Mouse (Mus musculus) liver, embryonic 14.5 days (tissue): ENCODE results near the gene B4galt4. TPM values are rescaled to one million over a fixed set of nuclear protein-coding genes. Genes with fewer than 3 reads are reported as not detected.

ENCODE experiments used
- ATAC-seq: fragments of 200-750 bp; cut with Nextera tagmentation; 2 replicates; pipeline ENCODE4 v1.8.0; 2017; ENCODE audit warnings: moderate number of reproducible peaks, mild to moderate bottlenecking, moderate library complexity; ENCODE audit not compliant: insufficient read depth
- DNase-seq, 3 experiments: peaks; one replicate each; pipeline ENCODE4 v3.0.0-alpha.2; 2012 to 2013; ENCODE audit warnings: low read depth in 3 of 3, low spot score in 3 of 3
- H3K27ac ChIP-seq: fragments of 300-500 bp; sonication (generic); 2 replicates; pipeline ENCODE4 v1.5.1; 2014; ENCODE audit warnings: moderate library complexity, mild to moderate bottlenecking, control low read depth, inconsistent platforms
- H3K27me3 ChIP-seq: fragments of 300-500 bp; sonication (generic); 2 replicates; pipeline ENCODE4 v1.6.1; 2014; ENCODE audit warnings: mild to moderate bottlenecking, low read length, moderate library complexity; ENCODE audit not compliant: control insufficient read depth, insufficient read depth
- H3K36me3 ChIP-seq: fragments of 300-500 bp; sonication (generic); replicated peaks from 2 replicates; pipeline ENCODE4 v1.6.1; 2014; ENCODE audit warnings: low read depth; ENCODE audit not compliant: control insufficient read depth, insufficient read depth
- H3K4me1 ChIP-seq, 2 experiments: fragments of 200-500 bp in 1 of 2; fragments of 300-500 bp in 1 of 2; sonication (generic) in 1 of 2; replicated peaks; 2 replicates each; pipeline ENCODE4 v1.6.1; 2012 to 2014; ENCODE audit warnings: antibody characterized with exemption in 1 of 2, inconsistent platforms in 1 of 2, low read length in 1 of 2; ENCODE audit not compliant: control insufficient read depth in 2 of 2, insufficient read depth in 2 of 2
- H3K4me2 ChIP-seq: fragments of 300-500 bp; sonication (generic); 2 replicates; pipeline ENCODE4 v1.6.1; 2014; ENCODE audit warnings: low read depth, mild to moderate bottlenecking, control low read depth, moderate library complexity
- H3K4me3 ChIP-seq, 2 experiments: fragments of 200-500 bp in 1 of 2; fragments of 300-500 bp in 1 of 2; sonication (generic) in 1 of 2; 2 replicates each; pipeline ENCODE4 v1.5.1; 2012 to 2014; ENCODE audit warnings: low read depth in 2 of 2, low read length in 2 of 2, mild to moderate bottlenecking in 2 of 2, control low read depth in 1 of 2, inconsistent platforms in 1 of 2, moderate library complexity in 1 of 2; ENCODE audit not compliant: insufficient read depth in 1 of 2
- H3K9ac ChIP-seq: fragments of 300-500 bp; sonication (generic); replicated peaks from 2 replicates; pipeline ENCODE4 v1.6.1; 2014; ENCODE audit warnings: mild to moderate bottlenecking, control low read depth, moderate library complexity
- H3K9me3 ChIP-seq: fragments of 300-500 bp; sonication (generic); 2 replicates; pipeline ENCODE4 v1.6.1; 2016; ENCODE audit warnings: low read length, mixed read lengths; ENCODE audit not compliant: control insufficient read depth
- CTCF ChIP-seq: IDR thresholded peaks from 2 replicates; pipeline ENCODE4 v1.5.1; 2016; ENCODE audit warnings: antibody characterized with exemption, low read depth, control low read depth
- EP300 ChIP-seq: IDR thresholded peaks from 2 replicates; pipeline ENCODE4 v1.6.1; 2016; ENCODE audit warnings: antibody characterized with exemption, low read depth
- WGBS: fragments of 180-500 bp; shearing (Covaris S2); extraction: QIAGEN DNeasy Blood & Tissue Kit; methylation state at CpG from one replicate; pipeline ENCODE4 v1.1.7; 2014; ENCODE audit not compliant: insufficient replicate concordance; 5-methylcytosine and 5-hydroxymethylcytosine counted together
- polyA plus RNA-seq, 2 experiments: library from polyadenylated mRNA; depleted of rRNA in 1 of 2; stranded (reverse) in 1 of 2; unstranded in 1 of 2; fragments of >200 nt; fragmentation: Nextera tagmentation in 1 of 2; extraction: Ambion mirVana in 1 of 2; gene quantifications; 2 replicates each; pipeline versions ENCODE4 v1.2.1 to v1.2.3; 2012 to 2014

The B4galt4 gene
- polyA plus RNA-seq, 2 experiments, result 1.3 to 2.3 TPM

- no peak overlapping the region for H3K4me3 ChIP-seq
- ATAC-seq (no peak), DNase-seq (no peak)
- peaks cover 4% of the 10 kb centered on the region; the same call in 1 of the 2 replicates for H3K27me3 ChIP-seq
- H3K27ac ChIP-seq, result no peak overlapping the region
- WGBS, result 23% methylated on average over 5 of the region's 5 CpGs
- peak overlapping the region; percentile 43 for H3K4me2 ChIP-seq
- H3K9me3 ChIP-seq, result no peaks in the 10 kb centered on the region
- TF ChIP-seq CTCF (no peak), EP300 (no peak)
- H3K4me1 ChIP-seq, result peaks cover 0 to 23% of the 10 kb centered on the region in 2 experiments; a peak in 3 of 4 replicates
- no peak overlapping the region for H3K9ac ChIP-seq
- H3K36me3 ChIP-seq, result no peaks in the 10 kb centered on the region
These were observed 14.1 kb downstream of the B4galt4 start for GRCm38 (mm10) chr16:38756177-38756503.

GRCm38 (mm10) chr16:38756572-38756971 lies 14.5 kb downstream of the B4galt4 start:
- no peak for TF ChIP-seq EP300
- no peak for TF ChIP-seq CTCF
- WGBS, result 38% methylated on average over 4 of the region's 4 CpGs
- no peak for DNase-seq
- H3K4me3 ChIP-seq, result no peak overlapping the region
- H3K4me2 ChIP-seq, result no peak overlapping the region
- H3K27me3 ChIP-seq, result peaks cover 4% of the 10 kb centered on the region; the same call in 1 of the 2 replicates
- no peaks in the 10 kb centered on the region for H3K9me3 ChIP-seq
- no peak for ATAC-seq
- H3K4me1 ChIP-seq, result peaks cover 0 to 23% of the 10 kb centered on the region in 2 experiments; a peak in 3 of 4 replicates
- no peaks in the 10 kb centered on the region for H3K36me3 ChIP-seq
- H3K9ac ChIP-seq, result no peak overlapping the region
- no peak overlapping the region for H3K27ac ChIP-seq

- Histone ChIP-seq H3K9me3 (no peaks in the 10 kb centered on the region), H3K4me1 (peaks cover 0 to 23% of the 10 kb centered on the region in 2 experiments; a peak in 3 of 4 replicates), H3K4me2 (no peak overlapping the region), H3K27ac (no peak overlapping the region), H3K4me3 (no peak overlapping the region), H3K9ac (no peak overlapping the region), H3K27me3 (peaks cover 4% of the 10 kb centered on the region; the same call in 1 of the 2 replicates), H3K36me3 (no peaks in the 10 kb centered on the region)
- TF ChIP-seq EP300 (no peak), CTCF (no peak)
- WGBS, result 88% methylated on average over 19 of the region's 19 CpGs
- ATAC-seq, result no peak
- no peak for DNase-seq
These were observed 15.6 kb downstream of the B4galt4 start for GRCm38 (mm10) chr16:38757626-38758025.

DNA sequence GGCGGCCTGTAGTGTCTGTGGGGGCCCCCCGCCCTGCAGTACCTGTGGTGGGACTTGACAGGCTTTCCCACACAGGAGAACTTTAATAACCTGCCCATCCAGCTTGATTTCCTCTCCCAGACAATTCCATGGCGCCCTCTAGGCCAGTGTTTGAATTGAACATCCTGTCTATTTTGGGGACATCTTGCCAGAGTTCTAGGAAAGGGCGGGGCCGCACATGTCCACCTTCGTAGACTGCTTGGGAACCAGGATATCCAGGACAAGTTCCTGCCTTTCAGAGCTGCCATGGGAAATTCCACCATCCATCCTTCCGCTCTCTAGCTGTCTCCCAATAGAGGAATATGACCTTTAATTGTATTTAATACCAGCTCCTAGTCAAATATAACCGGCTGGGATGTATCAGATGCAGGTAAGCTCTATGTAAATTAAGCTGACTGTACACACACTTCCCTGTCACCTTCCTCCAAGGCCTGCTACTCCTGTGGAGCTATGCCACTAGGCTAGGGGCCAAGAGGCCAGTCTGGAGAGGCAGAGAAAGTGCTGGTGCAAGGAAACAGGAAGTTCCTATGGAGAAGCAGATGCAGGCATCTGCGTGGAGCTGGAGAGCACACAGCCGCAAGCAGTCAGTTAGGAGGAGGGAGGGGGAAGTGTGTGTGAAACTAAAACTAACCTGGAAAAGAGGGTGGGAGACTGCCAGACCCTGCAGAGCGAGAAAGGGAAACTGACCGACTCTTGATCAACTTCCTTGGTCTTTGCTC lies 16.2 kb downstream of the B4galt4 start:
- Histone ChIP-seq H3K9ac (no peak overlapping the region), H3K27ac (no peak overlapping the region), H3K9me3 (no peaks in the 10 kb centered on the region), H3K27me3 (peaks cover 1% of the 10 kb centered on the region; the same call in 1 of the 2 replicates), H3K4me2 (no peak overlapping the region), H3K4me1 (peaks cover 0 to 21% of the 10 kb centered on the region in 2 experiments; a peak in 3 of 4 replicates), H3K36me3 (no peaks in the 10 kb centered on the region), H3K4me3 (no peak overlapping the region)
- WGBS, result 56% methylated on average over 12 of the region's 12 CpGs
- TF ChIP-seq EP300 (no peak), CTCF (no peak)
- DNase-seq (no peak), ATAC-seq (no peak)

DNA sequence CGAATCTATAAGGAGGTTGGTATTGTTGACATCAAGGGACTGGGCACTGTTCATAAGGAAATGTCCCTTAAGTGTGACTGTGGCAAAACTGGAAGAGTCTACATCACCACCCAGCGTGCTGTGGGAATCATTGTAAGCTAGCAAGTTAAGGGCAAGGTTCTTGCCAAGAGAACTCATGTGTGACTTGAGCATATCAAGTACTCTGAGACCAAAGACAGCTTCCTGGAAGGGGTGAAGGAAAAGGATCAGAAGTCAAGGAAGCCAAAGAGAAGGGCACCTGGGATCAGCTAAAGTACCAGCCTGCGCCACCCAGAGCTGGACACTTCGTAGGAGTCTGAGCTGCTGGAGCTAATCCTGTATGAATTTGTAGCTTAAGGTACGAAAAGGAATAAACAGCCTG lies 18.2 kb downstream of the B4galt4 start:
- no peak overlapping the region for H3K4me3 ChIP-seq
- no peak for DNase-seq
- H3K36me3 ChIP-seq, result no peaks in the 10 kb centered on the region
- H3K9ac ChIP-seq, result no peak overlapping the region
- TF ChIP-seq EP300, result no peak
- TF ChIP-seq CTCF, result no peak
- no peak overlapping the region for H3K4me2 ChIP-seq
- no peaks in the 10 kb centered on the region; the same call in 1 of the 2 replicates for H3K27me3 ChIP-seq
- H3K4me1 ChIP-seq, result peaks cover 0 to 17% of the 10 kb centered on the region in 2 experiments; a peak in 3 of 4 replicates
- H3K27ac ChIP-seq, result no peak overlapping the region
- whole genome bisulfite sequencing, result 66% methylated on average over 5 of the region's 5 CpGs
- no peak for ATAC-seq
- no peaks in the 10 kb centered on the region for H3K9me3 ChIP-seq
